Mouse (Mus musculus) left cerebral cortex, postnatal 10 days (tissue): Measurements from ENCODE around the gene Cyb5r4. TPM values are rescaled to one million over a fixed set of nuclear protein-coding genes. Genes with fewer than 3 reads are reported as not detected.
"Not testable (repeated sequence)": the region's sequence is repeated elsewhere in the genome, so short reads cannot be mapped to it uniquely, and the experiment has no call there.

ENCODE experiments used
- DNase-seq, 2 experiments: peaks; one replicate each; pipeline ENCODE4 v3.0.0; 2021 to 2022; ENCODE audit warnings: low spot score in 2 of 2, mixed read lengths in 1 of 2; ENCODE audit errors: extremely low spot score in 1 of 2
- intact Hi-C: fragments of 180-260 bp; cut with DNase I; formaldehyde crosslinking; loops from one replicate; pipeline ENCODE4 v1.15.1; 2025
- total RNA-seq, 2 experiments: library from RNA; stranded (reverse); gene quantifications; 2 replicates each; pipeline ENCODE4 v1.2.3; 2021

Cyb5r4 gene
- total RNA-seq, 2 experiments from 2014 or later: 30.3 to 32.0 TPM

DNA sequence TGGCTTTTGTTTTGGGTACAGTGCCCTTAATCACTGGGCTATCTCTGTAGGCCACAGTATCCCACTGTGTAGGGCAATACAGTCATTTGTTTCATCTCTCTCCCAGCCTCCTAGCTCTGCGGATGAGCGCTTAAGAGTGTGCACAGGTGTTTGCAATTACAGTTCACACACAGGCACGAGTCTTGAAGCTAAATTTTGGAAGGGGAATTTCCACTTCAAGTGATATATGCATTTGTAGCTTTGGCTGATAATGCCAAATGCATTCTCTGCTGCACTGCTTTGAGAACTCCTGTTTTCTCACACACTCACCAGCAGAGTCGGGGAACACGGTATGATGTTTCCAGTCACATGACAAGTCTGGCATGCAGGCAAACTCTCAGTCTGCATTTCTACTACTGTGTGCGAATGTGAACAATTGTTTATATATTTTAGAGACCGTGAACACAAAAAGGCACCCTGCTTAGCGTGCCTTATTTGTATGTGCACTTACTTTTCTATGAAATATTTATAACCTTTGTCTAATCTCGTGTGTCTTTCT lies 100.2 kb downstream of the Cyb5r4 start:
- no peak for DNase-seq
- intact Hi-C loops: no loop called here

DNA sequence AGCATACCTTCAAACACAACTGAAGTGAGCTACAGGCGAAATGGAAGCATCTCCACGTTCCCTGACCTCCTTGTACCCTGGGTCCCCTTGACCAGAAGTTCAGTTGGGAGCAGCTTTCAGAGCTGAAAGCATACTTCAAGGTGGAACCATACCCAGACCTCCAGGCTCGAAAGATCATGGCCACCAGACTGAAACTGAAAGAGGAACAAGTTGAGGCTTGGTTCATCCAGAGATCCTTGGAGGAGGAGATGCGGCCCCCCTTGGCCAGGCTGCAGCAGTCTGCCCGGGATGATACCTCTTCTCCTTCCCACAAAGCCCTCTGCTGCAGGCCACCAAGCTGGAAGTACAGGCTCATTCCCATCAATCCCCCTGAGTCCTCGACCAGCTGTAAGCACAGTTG lies 105.2 kb downstream of the Cyb5r4 start:
- intact Hi-C loops, DNase-seq: not testable (repeated sequence)

Other genes starting within 250 kb of the Cyb5r4 start
- gene Snap91, start 141.4 kb upstream of the Cyb5r4 start, total RNA-seq: 100 to 1,000 TPM; 528 to 545 TPM
- 1 to 10 TPM; 4.4 to 6.5 TPM for gene Ripply2, start 6.5 kb upstream of the Cyb5r4 start, total RNA-seq
- 1 to 10 TPM; 4.9 to 5.2 TPM for gene Mrap2, start 122.3 kb downstream of the Cyb5r4 start, total RNA-seq
- gene Cep162, start 233.5 kb downstream of the Cyb5r4 start, total RNA-seq: 1 to 10 TPM; 7.8 to 9.6 TPM